Mouse (Mus musculus) bone marrow macrophage, adult 2 months (primary cell): ENCODE measurements at regions not wholly inside any gene's neighbourhood (a gene's known extent, or its start where the extent isn't known, plus 50 kb on each side); places are given as distances from the start of the nearest gene placed in this dataset.

Source experiments
- H3K27ac ChIP-seq: 2 replicates; pipeline ENCODE4 v1.5.1; 2012; ENCODE audit warnings: low read depth, low read length; ENCODE audit not compliant: insufficient read depth
- H3K4me1 ChIP-seq: 2 replicates; pipeline ENCODE4 v1.6.1; 2012; ENCODE audit warnings: low read length; ENCODE audit not compliant: control insufficient read depth, insufficient read depth
- H3K4me3 ChIP-seq: 2 replicates; pipeline ENCODE4 v1.5.1; 2012; ENCODE audit warnings: mild to moderate bottlenecking, low read length, moderate library complexity; ENCODE audit not compliant: insufficient read depth
- CTCF ChIP-seq: IDR thresholded peaks from 2 replicates; pipeline ENCODE4 v1.5.1; 2012; ENCODE audit warnings: low read depth, mild to moderate bottlenecking, low read length, moderate library complexity
- POLR2A ChIP-seq: IDR thresholded peaks from 2 replicates; pipeline ENCODE4 v1.6.1; 2012; ENCODE audit warnings: mild to moderate bottlenecking, low read depth, low read length, borderline replicate concordance

DNA sequence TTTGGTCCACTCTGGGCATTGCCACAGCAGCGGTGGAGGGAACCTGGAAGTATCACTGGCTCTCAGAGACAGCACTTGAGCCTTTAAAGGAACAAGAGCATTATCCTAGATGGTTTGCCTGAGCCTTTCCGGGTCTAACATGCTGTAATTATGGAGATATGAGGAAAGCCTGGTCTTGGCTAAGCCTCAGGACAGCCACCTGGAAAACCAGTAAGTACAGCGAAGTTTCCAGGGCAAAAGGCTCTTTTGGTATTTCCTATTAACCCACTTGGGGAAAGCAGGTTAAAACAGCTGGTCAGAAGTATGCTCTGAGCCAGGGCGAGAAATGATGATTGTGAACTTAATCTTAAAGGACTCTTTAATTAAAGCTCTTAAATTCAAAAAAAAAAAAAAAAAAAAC is 777.5 kb downstream of the Slc4a3 start:
- Histone ChIP-seq H3K4me3 (no peak overlapping the region), H3K27ac (no peak overlapping the region), H3K4me1 (no peaks in the 10 kb centered on the region)
- no peak for TF ChIP-seq POLR2A
- no peak for TF ChIP-seq CTCF

DNA sequence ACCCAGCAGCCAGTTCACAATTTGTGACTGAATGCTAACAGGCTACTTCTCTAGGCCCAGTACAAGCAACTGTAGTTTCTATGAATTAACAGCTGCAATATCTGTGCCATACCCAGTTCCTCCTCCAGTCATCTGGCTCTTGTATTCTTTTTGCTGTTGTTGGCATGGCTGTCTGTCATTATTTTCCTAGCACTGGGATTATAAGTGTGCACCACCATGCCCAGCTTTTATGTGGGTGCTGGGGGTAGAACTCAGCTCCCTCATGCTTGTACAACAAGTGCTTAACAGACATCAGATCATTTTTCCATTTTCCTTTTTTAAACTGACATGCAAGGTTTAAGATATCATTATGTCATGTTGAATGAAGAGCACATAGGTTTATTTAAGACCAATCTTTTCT is 789.9 kb downstream of the Slc4a3 start:
- Histone ChIP-seq H3K4me3 (no peak overlapping the region), H3K27ac (no peak overlapping the region), H3K4me1 (no peaks in the 10 kb centered on the region)
- no peak for TF ChIP-seq POLR2A

DNA sequence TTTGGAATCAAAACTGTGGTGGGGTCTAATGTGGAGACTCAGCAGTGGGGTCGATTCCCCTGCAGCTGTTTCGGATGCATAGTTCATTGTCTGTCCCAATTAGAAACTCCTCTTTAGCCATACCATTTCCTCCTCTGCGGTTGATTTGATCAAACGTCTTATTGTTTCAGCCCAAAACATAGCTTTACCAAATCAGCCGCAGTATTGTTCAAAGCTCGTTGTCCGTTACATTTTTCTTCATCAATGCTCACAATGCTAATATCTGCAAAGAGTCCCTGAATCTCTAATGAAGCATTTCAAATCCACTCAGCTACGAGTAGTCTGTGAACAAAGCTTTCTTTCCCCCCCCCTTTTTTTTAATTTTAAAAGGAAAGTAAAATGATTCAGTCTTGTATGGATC is 816.0 kb downstream of the Slc4a3 start:
- Histone ChIP-seq H3K4me3 (no peak overlapping the region), H3K27ac (no peak overlapping the region), H3K4me1 (no peaks in the 10 kb centered on the region)
- TF ChIP-seq CTCF (no peak), POLR2A (no peak)

DNA sequence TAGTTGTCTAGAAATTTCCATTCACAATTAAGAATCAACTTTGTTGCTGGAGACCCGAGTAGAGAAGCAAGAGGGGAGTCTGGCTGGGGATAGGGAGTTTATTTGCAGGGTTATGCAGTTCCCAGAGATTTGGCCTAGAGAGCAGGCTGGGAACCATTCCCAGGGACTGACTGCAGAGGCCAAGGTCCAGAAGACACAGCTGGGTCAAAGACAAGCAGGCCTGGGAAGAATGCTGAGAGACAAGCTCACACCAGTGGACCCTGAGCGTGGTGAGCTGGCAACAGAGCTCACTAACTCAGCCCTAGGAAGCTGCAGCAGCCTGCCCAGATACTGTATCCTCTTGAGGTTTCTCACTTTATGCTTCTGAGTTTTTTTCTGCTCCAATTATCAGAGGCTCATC is 827.9 kb downstream of the Slc4a3 start:
- Histone ChIP-seq H3K4me1 (no peaks in the 10 kb centered on the region), H3K27ac (no peak overlapping the region), H3K4me3 (no peak overlapping the region)
- TF ChIP-seq POLR2A (no peak), CTCF (no peak)

DNA sequence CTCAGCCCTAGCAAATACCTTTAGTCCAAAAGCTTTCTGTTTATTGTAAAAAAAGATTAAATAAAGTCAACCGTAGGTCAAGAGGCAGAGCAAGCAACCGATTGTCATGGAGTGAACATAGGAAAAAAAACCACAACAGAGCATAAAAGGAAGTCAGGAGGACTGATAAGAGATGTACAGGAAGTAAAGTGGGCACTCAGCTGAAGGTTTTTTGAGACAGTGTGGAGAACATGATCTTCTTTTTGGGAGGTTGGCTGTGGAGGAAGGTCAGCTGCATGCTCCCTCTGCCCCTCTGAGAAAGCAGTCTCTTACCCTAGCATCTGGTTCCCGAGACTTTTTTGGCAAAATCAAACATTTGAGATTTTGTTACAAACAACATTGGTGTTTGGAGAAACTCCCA is 832.1 kb downstream of the Slc4a3 start:
- Histone ChIP-seq H3K4me1 (no peaks in the 10 kb centered on the region), H3K27ac (no peak overlapping the region), H3K4me3 (no peak overlapping the region)
- TF ChIP-seq POLR2A (no peak), CTCF (no peak)

DNA sequence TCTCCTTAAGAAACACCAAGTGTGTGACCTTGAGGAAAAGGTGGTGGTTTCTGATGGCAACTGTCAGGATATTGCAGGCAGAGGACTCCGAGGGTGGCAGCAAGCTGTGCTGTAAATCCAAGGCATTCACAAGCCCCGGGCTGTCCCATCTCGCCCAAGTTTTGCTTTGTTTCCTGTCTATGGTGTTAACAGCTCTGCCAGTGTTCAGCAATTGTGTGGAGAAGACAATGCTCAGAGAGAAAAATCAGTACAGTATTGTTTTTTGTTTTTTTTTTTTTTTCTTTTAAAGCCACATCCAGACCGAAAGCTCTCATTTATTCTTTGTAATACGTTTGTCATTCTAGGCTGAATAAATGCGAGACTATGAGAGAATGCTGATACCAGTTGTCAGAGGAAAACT is 846.5 kb downstream of the Slc4a3 start:
- H3K4me1 ChIP-seq, result no peaks in the 10 kb centered on the region
- no peak overlapping the region for H3K4me3 ChIP-seq
- TF ChIP-seq CTCF (no peak), POLR2A (no peak)
- H3K27ac ChIP-seq, result no peak overlapping the region

DNA sequence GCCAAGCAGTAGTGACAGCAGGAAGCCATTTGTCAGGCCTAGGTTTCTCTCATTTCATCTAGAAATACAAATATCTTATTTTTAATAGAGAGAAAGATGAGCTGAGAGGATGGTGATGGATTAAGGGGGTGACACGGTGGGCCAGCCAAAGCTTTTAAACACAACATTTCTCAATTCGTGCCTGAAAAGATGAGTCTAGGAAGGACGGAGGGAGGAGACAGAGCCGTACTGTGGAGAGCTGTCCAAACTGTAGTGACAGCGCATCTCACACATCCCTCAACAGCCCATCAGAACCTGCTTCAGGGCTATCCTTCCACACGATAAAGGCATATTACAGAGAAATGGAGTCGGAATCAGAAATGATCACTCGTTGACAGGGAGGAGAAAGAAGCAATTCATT is 848.0 kb downstream of the Slc4a3 start:
- TF ChIP-seq CTCF (no peak), POLR2A (no peak)
- no peaks in the 10 kb centered on the region for H3K4me1 ChIP-seq
- H3K4me3 ChIP-seq, result no peak overlapping the region
- no peak overlapping the region for H3K27ac ChIP-seq

DNA sequence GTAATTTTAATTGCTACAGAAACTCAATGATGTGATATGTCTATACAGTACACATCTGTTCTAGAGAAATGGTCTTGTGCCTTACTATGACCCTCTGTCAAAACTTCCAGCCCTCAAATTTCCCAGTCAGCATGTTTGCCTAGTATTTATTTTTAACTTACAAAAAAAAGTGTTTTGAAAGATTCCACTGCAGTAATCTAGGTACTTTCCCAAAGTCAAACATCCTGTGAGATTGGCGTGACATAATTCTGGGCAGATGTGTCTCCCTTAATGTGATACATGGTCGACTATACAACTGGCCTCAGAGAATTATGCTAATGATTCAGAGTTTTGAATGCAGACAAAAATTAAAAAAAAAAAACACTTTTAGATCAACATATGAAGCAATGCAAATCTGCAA is 856.8 kb downstream of the Slc4a3 start:
- H3K4me3 ChIP-seq, result no peak overlapping the region
- TF ChIP-seq POLR2A (no peak), CTCF (no peak)
- H3K4me1 ChIP-seq, result no peaks in the 10 kb centered on the region
- H3K27ac ChIP-seq, result no peak overlapping the region

DNA sequence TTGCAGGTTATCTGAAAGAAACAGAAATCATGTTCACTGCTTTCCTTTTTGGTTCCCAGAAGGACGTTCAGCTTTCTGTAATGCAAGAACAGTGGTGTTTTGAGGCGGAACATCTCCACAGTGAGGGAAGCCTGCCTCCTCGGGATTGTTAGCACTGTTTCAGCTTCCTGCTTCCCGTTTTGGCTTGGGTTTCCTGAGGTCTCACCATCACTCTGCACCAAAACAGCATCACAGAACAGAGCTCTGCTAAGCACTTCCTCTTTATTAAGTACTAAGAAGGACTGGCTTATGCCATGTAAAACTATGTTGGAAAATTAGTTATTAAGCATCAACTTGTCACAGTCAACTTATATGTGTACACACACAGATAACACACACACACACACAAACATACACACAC is 857.9 kb downstream of the Slc4a3 start:
- no peak overlapping the region for H3K27ac ChIP-seq
- no peaks in the 10 kb centered on the region for H3K4me1 ChIP-seq
- TF ChIP-seq CTCF, result no peak
- TF ChIP-seq POLR2A, result no peak
- H3K4me3 ChIP-seq, result no peak overlapping the region

DNA sequence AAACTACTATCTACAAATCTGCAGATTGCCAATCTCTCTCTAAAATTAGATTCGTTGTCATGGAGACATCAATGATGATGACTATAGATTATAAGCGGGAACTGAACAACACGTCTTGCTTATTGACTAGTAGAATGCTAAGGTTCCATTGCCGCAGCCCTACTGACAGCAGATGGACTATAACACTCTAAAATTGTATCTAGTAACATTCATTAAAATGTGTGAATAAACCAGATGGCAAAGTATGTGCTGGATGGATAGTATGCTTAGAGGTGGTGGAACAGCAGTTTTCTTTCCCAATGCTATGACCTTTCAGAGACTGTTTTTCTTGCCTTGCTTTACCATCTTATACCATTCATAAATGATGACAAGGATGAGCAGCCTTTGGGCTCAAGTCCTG is 864.7 kb downstream of the Slc4a3 start:
- TF ChIP-seq CTCF (no peak), POLR2A (no peak)
- no peaks in the 10 kb centered on the region for H3K4me1 ChIP-seq
- no peak overlapping the region for H3K4me3 ChIP-seq
- H3K27ac ChIP-seq, result no peak overlapping the region

DNA sequence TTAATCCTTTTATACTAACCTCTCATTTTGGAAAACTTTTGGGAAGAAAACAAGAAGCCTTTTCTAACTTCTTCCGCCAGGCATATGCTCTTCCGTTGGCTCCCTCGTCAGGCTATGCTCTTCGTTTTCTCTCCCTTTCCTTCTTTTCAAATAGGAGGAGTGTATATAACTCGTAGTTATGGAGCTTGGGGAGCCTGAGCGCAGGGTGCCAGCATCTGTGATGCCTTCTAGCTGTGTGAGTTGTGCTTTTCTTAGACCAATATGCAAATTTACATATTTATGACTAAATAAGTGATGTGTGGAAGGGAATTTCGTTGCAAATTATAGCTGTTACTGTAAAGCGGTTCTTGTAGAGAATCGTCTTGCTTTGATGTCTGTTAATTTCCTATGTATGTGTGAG is 874.5 kb downstream of the Slc4a3 start:
- TF ChIP-seq CTCF, result no peak
- TF ChIP-seq POLR2A, result no peak
- no peaks in the 10 kb centered on the region for H3K4me1 ChIP-seq
- H3K27ac ChIP-seq, result no peak overlapping the region
- no peak overlapping the region for H3K4me3 ChIP-seq
